Mouse (Mus musculus): ENCODE results near the gene Mrpl16. TPM values are rescaled to one million over a fixed set of nuclear protein-coding genes. Genes with fewer than 3 reads are reported as not detected.

The Mrpl16 gene
- polyA plus RNA-seq, 2 experiments, result 27.7 to 43.9 TPM

GRCm38 (mm10) chr19:11800531-11801315, 30.5 kb downstream of the Mrpl16 start:
- no peaks in the 10 kb centered on the region for H3K9me3 ChIP-seq (ENCODE audit: control insufficient read depth, low read length)
- no peaks in the 10 kb centered on the region for H3K27me3 ChIP-seq (ENCODE audit: control insufficient read depth, insufficient read depth, low read length)
- H3K9ac ChIP-seq (replicated peaks), result no peak overlapping the region
- ATAC-seq (ENCODE audit: insufficient read depth), result no peak
- DNase-seq (ENCODE audit: low read depth in 3 of 3, low spot score in 3 of 3), result no peak
- H3K36me3 ChIP-seq (replicated peaks; ENCODE audit: control insufficient read depth, insufficient read depth, low read depth), result no peaks in the 10 kb centered on the region
- 55% methylated on average over 8 of the region's 8 CpGs for WGBS (ENCODE audit: insufficient replicate concordance)
- H3K4me2 ChIP-seq (ENCODE audit: low read depth), result no peak overlapping the region
- TF ChIP-seq CTCF (IDR thresholded peaks at IDR 0.05; ENCODE audit: low read depth) (peak; percentile 17; the same call in 1 of the 2 replicates), EP300 (IDR thresholded peaks at IDR 0.05; ENCODE audit: low read depth) (no peak)
- no peaks in the 10 kb centered on the region for H3K4me1 ChIP-seq (replicated peaks; ENCODE audit: control insufficient read depth in 2 of 2, insufficient read depth in 2 of 2, low read length in 1 of 2)
- no peak overlapping the region for H3K27ac ChIP-seq
- no peak overlapping the region for H3K4me3 ChIP-seq (ENCODE audit: insufficient read depth in 1 of 2, low read depth in 2 of 2, low read length in 2 of 2)

DNA sequence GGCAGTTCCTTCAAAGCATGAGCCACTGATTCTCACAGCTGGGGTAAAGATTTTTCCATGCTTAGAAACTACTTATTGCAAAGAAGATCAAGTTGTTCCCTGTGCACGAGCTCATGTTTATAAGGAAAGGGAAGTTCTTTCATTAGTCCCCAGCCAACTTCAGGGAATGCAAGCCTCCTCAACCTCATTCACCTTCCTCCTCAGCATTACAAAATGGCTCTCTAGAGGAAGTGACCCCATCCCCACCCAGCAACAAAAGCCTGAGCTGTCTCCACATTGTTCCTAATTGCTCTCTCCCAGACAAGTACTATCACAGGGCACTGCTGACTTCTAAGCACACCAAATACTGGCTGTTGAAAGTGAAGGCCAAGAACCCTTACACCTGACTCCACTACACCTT, 34.2 kb downstream of the Mrpl16 start:
- WGBS (ENCODE audit: insufficient replicate concordance), result 3% methylated on average over 1 of the region's 1 CpGs

DNA sequence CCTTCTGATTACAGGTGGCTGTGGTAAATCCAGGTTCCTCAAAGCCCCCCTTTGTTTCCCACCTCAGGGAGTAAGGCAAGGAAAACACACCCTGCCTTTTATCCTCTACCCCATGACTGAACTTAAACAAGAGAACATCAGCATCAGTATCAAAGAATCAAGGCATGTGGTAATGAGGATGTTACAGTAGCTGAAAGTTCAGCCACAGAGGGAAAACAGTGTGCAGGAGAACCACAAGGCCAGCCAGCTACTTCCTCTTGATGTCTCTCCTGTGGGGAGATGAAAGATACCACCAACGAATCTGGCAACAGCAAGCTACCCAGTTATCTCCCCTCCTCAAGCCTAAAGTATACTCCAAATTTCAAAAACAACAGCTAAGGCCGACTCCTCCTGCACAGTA, 37.1 kb downstream of the Mrpl16 start:
- H3K4me1 ChIP-seq (replicated peaks; ENCODE audit: control insufficient read depth in 2 of 2, insufficient read depth in 2 of 2, low read length in 1 of 2), result peaks cover 0 to 4% of the 10 kb centered on the region in 2 experiments; a peak in 1 of 4 replicates
- no peak for ATAC-seq (ENCODE audit: insufficient read depth)
- no peaks in the 10 kb centered on the region for H3K27me3 ChIP-seq (ENCODE audit: control insufficient read depth, insufficient read depth, low read length)
- H3K4me2 ChIP-seq (ENCODE audit: low read depth), result no peak overlapping the region
- H3K36me3 ChIP-seq (replicated peaks; ENCODE audit: control insufficient read depth, insufficient read depth, low read depth), result no peaks in the 10 kb centered on the region
- no peaks in the 10 kb centered on the region for H3K9me3 ChIP-seq (ENCODE audit: control insufficient read depth, low read length)
- no peak for DNase-seq (ENCODE audit: low read depth in 3 of 3, low spot score in 3 of 3)
- no peak overlapping the region for H3K4me3 ChIP-seq (ENCODE audit: insufficient read depth in 1 of 2, low read depth in 2 of 2, low read length in 2 of 2)
- TF ChIP-seq CTCF (IDR thresholded peaks at IDR 0.05; ENCODE audit: low read depth) (no peak), EP300 (IDR thresholded peaks at IDR 0.05; ENCODE audit: low read depth) (no peak)
- WGBS (ENCODE audit: insufficient replicate concordance), result 7% methylated on average over 2 of the region's 2 CpGs
- no peak overlapping the region for H3K27ac ChIP-seq
- no peak overlapping the region for H3K9ac ChIP-seq (replicated peaks)

More for the DNA sequence above, 34.2 kb downstream of the Mrpl16 start:
- no peak overlapping the region for H3K9ac ChIP-seq (replicated peaks)
- H3K4me1 ChIP-seq (replicated peaks; ENCODE audit: control insufficient read depth in 2 of 2, insufficient read depth in 2 of 2, low read length in 1 of 2), result peaks cover 0 to 2% of the 10 kb centered on the region in 2 experiments; a peak in 1 of 4 replicates
- no peaks in the 10 kb centered on the region for H3K27me3 ChIP-seq (ENCODE audit: control insufficient read depth, insufficient read depth, low read length)
- no peak for DNase-seq (ENCODE audit: low read depth in 3 of 3, low spot score in 3 of 3)
- H3K4me2 ChIP-seq (ENCODE audit: low read depth), result no peak overlapping the region
- H3K4me3 ChIP-seq (ENCODE audit: insufficient read depth in 1 of 2, low read depth in 2 of 2, low read length in 2 of 2), result no peak overlapping the region
- TF ChIP-seq EP300 (IDR thresholded peaks at IDR 0.05; ENCODE audit: low read depth) (no peak), CTCF (IDR thresholded peaks at IDR 0.05; ENCODE audit: low read depth) (no peak)
- no peak overlapping the region for H3K27ac ChIP-seq
- no peaks in the 10 kb centered on the region for H3K36me3 ChIP-seq (replicated peaks; ENCODE audit: control insufficient read depth, insufficient read depth, low read depth)
- H3K9me3 ChIP-seq (ENCODE audit: control insufficient read depth, low read length), result no peaks in the 10 kb centered on the region
- no peak for ATAC-seq (ENCODE audit: insufficient read depth)

DNA sequence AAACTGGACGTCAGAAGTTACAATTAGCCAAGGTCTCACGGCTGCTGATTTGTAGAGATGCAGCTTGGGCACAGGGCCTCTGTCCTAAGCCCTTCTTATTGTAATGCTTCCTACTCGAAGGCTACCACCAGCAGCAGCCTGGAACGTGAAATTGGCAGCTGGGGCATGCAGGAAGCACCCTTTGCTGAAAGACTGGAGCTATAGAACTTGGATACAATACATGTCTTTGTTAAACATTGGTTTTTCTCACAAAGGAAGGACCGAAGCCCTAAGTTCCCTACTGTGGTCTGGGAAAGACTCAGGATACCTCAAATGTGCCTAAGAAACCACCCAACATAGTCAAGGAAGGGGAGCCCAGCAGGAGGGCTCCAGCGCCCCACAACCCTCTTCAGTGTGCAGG, 37.6 kb downstream of the Mrpl16 start:
- H3K27ac ChIP-seq, result no peak overlapping the region
- no peaks in the 10 kb centered on the region for H3K9me3 ChIP-seq (ENCODE audit: control insufficient read depth, low read length)
- H3K27me3 ChIP-seq (ENCODE audit: control insufficient read depth, insufficient read depth, low read length), result no peaks in the 10 kb centered on the region
- DNase-seq (ENCODE audit: low read depth in 3 of 3, low spot score in 3 of 3) (no peak), ATAC-seq (ENCODE audit: insufficient read depth) (no peak)
- H3K9ac ChIP-seq (replicated peaks), result no peak overlapping the region
- H3K4me1 ChIP-seq (replicated peaks; ENCODE audit: control insufficient read depth in 2 of 2, insufficient read depth in 2 of 2, low read length in 1 of 2), result peaks cover 0 to 4% of the 10 kb centered on the region in 2 experiments; a peak in 1 of 4 replicates
- 27% methylated on average over 6 of the region's 6 CpGs for WGBS (ENCODE audit: insufficient replicate concordance)
- no peak overlapping the region for H3K4me2 ChIP-seq (ENCODE audit: low read depth)
- no peak for TF ChIP-seq CTCF (IDR thresholded peaks at IDR 0.05; ENCODE audit: low read depth)
- no peak for TF ChIP-seq EP300 (IDR thresholded peaks at IDR 0.05; ENCODE audit: low read depth)
- no peaks in the 10 kb centered on the region for H3K36me3 ChIP-seq (replicated peaks; ENCODE audit: control insufficient read depth, insufficient read depth, low read depth)
- H3K4me3 ChIP-seq (ENCODE audit: insufficient read depth in 1 of 2, low read depth in 2 of 2, low read length in 2 of 2), result no peak overlapping the region

- no peak overlapping the region for H3K4me2 ChIP-seq (ENCODE audit: low read depth)
- H3K4me3 ChIP-seq (ENCODE audit: insufficient read depth in 1 of 2, low read depth in 2 of 2, low read length in 2 of 2), result no peak overlapping the region
- no peaks in the 10 kb centered on the region for H3K27me3 ChIP-seq (ENCODE audit: control insufficient read depth, insufficient read depth, low read length)
- WGBS (ENCODE audit: insufficient replicate concordance), result 26% methylated on average over 2 of the region's 2 CpGs
- no peaks in the 10 kb centered on the region for H3K36me3 ChIP-seq (replicated peaks; ENCODE audit: control insufficient read depth, insufficient read depth, low read depth)
- no peak overlapping the region for H3K9ac ChIP-seq (replicated peaks)
- peaks cover 0 to 4% of the 10 kb centered on the region in 2 experiments; a peak in 1 of 4 replicates for H3K4me1 ChIP-seq (replicated peaks; ENCODE audit: control insufficient read depth in 2 of 2, insufficient read depth in 2 of 2, low read length in 1 of 2)
- DNase-seq (ENCODE audit: low read depth in 3 of 3, low spot score in 3 of 3) (no peak), ATAC-seq (ENCODE audit: insufficient read depth) (no peak)
- TF ChIP-seq EP300 (IDR thresholded peaks at IDR 0.05; ENCODE audit: low read depth), result no peak
- TF ChIP-seq CTCF (IDR thresholded peaks at IDR 0.05; ENCODE audit: low read depth), result no peak
- H3K9me3 ChIP-seq (ENCODE audit: control insufficient read depth, low read length), result no peaks in the 10 kb centered on the region
- H3K27ac ChIP-seq, result no peak overlapping the region
Measured at GRCm38 (mm10) chr19:11808452-11808851, 38.3 kb downstream of the Mrpl16 start.
